Mouse (Mus musculus): Measurements from ENCODE around the gene Rapsn.
"Not testable (repeated sequence)": the region's sequence is repeated elsewhere in the genome, so short reads cannot be mapped to it uniquely, and the experiment has no call there.

Rapsn gene

DNA sequence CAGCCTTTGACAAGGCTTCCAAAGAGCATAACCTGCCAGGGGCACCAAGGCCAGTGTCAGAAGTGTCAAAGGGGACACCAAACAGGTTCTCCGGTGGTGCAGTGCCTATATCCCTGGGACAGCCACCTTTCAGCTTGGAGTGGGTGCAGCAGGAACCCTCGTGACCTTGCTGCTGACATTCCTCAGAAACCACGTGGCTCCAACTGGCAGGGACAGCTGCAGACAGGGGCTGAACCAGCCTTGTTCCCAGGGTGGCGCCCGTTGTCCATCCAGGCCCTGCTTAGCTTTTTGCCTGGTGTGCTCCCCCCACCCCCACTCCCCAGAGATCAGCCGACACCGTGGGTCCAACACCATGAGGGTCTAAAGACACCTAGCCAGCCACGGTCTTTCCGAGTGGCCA is at the start of gene Rapsn:
Gene Rapsn (plus strand): TSS at position 236 of the 400 bp plus-strand sequence.
- no peak for DNase-seq

DNA sequence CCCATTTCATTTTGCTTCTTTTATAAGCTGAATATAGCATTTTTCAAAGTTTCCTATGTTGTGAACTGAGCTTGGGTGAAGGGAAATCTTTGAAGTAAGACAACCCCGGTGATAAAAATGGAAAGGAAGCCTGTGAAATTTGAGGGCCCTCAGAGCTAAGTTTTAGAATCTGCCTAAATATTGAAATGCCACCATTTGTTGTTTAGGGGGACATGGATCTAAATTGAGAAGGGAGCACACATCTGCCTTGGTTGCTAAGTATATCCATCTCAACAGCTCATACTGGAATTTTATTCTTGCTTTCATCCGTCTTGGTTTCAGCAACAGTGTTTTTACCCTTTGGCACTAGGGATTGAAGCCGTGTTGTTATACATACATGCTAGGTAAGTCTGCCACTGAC is 49.4 kb upstream of the Rapsn start:
- no peak for DNase-seq

GRCm38 (mm10) chr2:91008536-91008935 is 26.9 kb upstream of the Rapsn start:
- no peak for DNase-seq

- DNase-seq, result no peak
Measured at GRCm38 (mm10) chr2:91013881-91014280, 21.5 kb upstream of the Rapsn start.

DNA sequence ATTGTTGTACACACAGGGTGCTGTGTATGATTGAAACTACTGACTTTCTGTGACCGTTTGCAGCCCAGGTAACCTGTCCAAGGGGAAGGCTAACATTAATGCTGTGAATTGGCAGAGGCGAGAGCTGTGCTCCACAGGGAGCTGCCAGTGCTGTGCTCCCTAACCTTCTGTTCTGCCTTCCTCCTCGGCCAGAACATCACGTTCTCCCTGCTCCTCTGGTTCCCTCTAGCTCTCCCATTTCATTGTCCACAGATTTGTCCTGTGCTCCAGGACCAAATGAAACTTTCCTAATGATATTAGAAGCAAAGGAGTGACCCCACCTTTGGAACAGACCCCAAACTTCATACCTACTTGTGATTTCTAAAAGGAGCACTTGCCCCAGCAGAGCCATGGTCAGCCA is 20.0 kb upstream of the Rapsn start:
- peak; percentile 72 for DNase-seq

DNA sequence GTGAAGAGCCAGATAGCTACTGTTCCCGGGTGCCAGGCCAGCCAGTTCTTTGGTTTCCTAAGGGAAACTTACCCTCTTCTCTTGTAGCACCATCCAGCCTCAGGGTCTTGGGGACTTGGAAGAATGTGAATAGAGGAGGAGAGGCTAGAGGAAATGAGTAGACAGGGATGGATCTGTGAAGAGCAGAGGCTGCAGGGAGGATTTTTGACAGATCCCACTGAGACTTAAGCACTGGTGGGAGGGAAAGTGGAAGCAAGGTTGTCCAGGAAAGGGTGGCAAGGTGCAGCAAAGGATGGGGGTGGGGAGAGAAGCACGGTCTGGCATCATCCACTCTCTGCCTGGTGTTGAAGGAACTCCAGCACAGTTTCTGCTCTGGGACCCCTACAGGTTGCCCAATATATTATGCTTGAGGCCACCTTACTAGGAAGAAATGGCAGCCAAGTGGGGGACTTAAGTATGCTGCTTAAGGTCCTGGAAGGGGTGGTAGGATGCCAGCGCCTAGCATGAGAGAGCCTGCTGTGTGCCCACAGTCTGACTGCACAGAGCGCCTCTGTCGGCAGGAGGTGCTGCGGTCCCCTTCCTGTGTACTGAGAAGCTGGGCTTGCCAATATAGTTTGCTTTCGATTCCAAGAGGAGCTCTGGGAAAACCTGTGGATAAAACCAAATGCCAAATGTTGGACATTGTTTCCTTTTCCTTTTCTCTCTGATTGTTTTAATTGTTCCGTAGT is 17.2 kb upstream of the Rapsn start:
- DNase-seq, result peak; percentile 46

DNA sequence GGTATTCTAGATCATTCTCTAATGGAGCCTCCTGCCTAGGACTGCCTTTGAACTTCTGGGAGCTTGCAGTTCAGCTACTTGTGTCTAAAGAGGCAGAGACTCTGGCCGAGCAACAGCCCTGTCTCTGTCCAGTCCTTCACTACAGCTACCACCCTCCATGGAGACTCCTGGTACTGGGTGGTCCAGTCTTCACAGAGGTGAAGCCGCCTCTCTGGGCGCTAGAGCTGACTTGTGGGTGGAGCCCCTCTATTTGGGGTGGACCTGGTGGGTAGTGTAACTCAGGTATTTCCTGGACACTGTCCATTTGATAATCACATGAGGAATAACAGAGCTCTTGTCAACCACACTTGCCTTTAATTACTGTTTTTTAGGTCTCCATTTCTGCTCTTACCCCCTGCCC is 15.5 kb upstream of the Rapsn start:
- DNase-seq, result no peak

- DNase-seq, result not testable (repeated sequence)
Measured at GRCm38 (mm10) chr2:91022266-91022665, 13.2 kb upstream of the Rapsn start.

DNA sequence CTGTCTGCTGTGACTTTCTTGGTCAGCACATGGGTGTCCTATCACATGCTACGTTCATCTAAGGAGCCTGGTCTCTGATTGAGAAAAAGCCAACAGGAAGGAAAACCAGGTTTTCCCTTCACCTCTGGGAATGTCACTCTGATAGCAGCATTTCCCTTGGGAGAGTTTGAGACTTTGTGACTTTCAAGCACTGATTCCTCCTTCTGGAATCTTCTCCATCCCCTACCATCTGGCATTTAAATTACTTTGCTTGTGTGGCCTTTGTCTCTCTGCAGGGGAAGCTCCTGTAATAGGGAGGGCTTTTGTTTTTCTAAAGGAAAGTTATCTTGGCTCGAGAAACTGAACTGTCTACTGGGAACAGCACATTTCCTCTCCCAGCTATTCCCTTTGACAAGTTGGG is 12.3 kb upstream of the Rapsn start:
- DNase-seq, result no peak

- no peak for DNase-seq
Measured at GRCm38 (mm10) chr2:91023956-91024355, 11.5 kb upstream of the Rapsn start.

DNA sequence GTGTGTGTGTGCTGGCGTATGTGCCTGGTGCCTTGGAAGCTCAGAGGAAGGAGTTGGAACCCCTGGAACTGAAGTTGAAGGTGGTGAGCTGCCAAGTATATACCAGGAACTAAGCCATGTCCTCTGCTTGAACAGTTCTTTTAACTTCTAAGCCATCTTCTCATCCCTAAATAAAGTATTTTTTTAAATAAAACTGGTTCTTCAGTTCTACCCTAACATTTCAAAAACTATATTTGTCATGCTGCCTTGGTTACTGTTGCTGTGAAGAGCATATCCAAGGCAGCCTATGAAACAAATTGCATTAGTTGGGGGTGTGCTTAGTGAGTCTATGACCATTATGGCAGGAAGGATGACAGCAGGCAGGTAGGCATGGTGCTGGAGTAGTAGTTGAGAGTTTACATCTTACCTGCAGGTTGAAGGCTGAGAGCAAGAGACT is 10.3 kb upstream of the Rapsn start:
- DNase-seq, result no peak

DNA sequence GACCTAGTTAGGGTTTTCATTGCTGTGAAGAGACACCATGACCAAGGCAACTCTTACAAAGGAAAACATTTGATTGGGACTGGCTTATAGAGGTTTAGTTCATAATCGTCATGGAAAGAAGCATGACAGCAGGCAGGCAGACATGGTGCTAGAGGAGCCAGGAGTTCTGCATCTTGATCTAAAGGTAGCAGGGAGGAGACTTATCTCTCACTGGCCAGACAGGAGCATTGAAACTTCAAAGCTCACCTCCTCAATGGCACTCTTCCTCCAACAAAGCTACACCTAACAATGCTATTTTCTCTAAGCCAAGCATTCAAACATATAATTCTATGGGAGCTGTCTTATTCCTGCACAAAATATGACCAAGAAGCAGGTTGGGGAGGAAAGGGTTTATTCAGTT is 8.9 kb upstream of the Rapsn start:
- DNase-seq, result no peak

DNA sequence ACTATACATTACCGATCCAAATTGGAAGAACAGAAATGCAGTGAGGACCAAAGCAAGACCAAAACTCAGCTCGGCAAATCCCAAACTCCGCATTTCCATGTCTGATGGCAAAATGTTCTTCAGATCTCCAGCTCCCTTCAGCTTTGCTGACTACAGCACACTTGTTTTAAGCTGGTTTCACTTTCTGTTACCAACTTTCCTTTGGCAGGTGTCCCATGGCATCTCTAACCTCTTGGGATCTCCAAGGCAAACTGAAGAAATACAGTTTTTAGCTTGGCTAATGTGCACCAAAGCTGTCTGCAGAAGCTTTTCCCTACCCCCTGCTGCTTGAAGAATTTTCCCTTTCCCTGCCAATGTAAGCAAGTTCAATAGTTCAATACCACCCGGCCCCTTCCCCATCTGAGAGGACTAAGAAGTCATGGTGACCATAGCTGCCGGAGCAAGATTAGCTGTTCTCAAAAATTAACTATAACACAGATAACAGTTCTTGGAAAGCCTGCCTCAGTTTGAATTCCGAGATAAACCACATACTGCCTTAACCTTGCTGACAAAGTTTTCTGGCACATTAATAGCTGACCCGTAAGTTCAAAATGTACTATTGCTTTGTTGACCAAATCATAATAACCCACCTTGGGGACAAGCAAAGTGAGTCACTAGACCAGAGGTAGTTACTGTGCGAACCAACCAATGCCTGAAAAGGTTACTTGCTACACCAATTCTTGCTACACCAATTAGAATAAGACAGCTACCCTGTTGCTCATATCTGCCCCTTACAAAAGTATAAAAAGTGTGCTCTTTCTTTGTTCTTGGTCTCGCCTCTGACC is 7.8 kb upstream of the Rapsn start:
- no peak for DNase-seq

- DNase-seq, result no peak
Measured at GRCm38 (mm10) chr2:91031216-91031615, 4.2 kb upstream of the Rapsn start.

DNA sequence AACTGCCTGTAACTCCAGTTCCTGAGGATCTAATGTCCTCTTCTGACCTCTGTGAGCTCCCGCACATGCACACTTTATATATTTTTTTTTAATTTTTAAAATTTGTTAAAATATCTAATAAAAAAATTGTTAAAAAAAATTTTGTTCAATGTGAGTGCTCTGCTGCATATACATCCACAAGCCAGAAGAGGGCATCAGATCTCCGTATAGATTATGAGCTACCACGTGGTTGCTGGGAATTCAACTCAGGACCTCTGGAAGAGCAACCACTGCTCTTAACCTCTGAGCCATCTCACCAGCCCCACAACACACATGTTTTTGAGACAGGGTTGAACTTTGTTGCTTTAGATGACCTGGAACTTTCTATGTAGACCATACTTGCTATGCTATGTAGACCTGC is 2.4 kb upstream of the Rapsn start:
- no peak for DNase-seq

GRCm38 (mm10) chr2:91041786-91042185 is 6.4 kb downstream of the Rapsn start:
- DNase-seq, result no peak

DNA sequence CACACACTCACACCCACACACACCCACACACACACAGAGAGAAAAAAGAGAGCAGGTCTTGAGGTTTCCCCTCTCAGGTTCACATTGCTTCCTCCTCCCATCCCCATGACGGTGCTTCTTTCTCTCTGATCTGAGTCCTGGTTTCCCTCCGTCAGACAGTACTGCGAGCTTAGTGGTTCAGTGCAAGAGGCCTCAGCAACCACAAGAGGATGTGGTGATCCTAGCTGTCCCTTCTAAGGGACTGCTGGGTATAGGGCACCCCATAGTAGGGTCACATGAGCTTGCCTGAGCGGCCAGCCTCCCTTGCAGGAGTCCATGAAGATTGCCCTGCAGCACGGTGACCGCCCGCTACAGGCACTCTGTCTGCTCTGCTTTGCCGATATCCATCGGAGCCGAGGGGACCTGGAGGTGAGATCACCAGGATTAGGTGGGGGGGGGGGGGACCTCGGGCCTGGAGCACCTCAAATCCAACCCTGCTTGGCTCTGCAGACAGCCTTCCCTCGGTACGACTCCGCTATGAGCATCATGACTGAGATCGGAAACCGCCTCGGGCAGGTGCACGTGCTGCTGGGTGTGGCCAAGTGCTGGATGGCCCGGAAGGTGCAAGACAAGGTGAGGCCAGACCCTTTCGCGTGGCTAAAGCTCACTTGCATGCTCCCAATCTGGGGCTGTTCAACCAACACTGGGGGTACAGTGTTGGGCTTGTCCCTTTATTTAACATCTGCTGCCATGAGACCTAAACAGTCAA is 7.4 kb downstream of the Rapsn start:
- DNase-seq, result no peak

- DNase-seq, result no peak
Measured at GRCm38 (mm10) chr2:91044727-91045126, 9.3 kb downstream of the Rapsn start.

- not testable (repeated sequence) for DNase-seq
Measured at GRCm38 (mm10) chr2:91045805-91046204, 10.4 kb downstream of the Rapsn start.

- DNase-seq, result no peak
Measured at GRCm38 (mm10) chr2:91047359-91047758, 11.9 kb downstream of the Rapsn start.

- DNase-seq, result no peak
Measured at GRCm38 (mm10) chr2:91051917-91052316, 16.5 kb downstream of the Rapsn start.

GRCm38 (mm10) chr2:91052752-91053151 is 17.3 kb downstream of the Rapsn start:
- no peak for DNase-seq

DNA sequence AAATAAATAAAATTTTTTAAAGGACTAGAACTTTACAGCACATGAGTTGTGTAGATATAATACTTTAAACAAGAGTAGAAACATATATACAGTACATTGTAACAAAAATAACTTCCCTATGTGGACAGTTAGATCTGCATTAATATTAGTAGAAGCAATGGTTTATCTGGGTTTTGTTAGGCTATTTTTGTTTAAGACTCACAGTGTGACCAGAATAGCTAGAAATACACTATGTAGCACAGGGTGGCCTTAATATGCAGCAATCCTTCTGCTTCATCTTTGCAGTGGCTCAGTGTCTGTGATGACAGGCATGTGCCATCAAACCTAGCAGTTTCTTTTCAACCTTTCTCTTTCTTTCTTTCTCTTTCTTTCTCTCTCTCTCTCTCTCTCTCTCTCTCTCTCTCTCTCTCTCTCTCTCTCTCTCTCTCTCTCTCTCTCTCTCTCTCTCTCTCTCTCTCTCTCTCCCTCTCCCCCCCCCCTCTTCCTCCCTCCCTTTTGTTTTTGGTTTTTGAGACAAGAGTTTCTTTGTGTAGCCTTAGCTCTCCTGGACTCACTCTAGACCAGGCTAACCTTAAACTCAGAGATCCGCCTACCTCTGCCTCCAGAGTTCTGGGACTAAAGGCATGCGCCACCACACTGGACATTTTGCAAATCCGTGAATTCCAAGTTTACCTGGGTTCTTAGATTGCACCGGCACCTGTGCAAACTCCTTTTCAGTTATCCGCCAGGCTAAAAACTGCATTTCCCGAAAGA is 17.9 kb downstream of the Rapsn start:
- no peak for DNase-seq

Measured in cerebellum, adult 11 months (tissue).